10 mouse cellular contexts compared by ENCODE assay signal in genomic region chr10:106632171-106632935, GRCm38 (mm10).
DNase-seq lines count a peak whose midpoint lies in the region; ATAC-seq and TF ChIP-seq lines count a peak whose summit lies in the region.
"Had no signal": no experiment of that assay in that cellular context is flagged by ENCODE, and none has a peak within 500 bp of the region (broad histone marks: within the 10 kb centered on the region; RNA-seq: fewer than 3 reads in every experiment).

No protein-coding gene starts in this region.

- ATAC-seq in hindbrain, embryonic 15.5 days (ENCODE audit: low FRiP score, low read depth): peak; percentile 93
- ATAC-seq in limb, embryonic 13.5 days (ENCODE audit: low FRiP score, low read depth): peak; percentile 57; the same call in 1 of the 2 replicates
- ATAC-seq in stomach, embryonic 16.5 days (ENCODE audit: insufficient read depth, low FRiP score): no peak

- TF ChIP-seq POLR2A in cerebellum, adult 2 months (IDR thresholded peaks at IDR 0.05; ENCODE audit: borderline replicate concordance, insufficient read depth, low read length): no peak

- H3K4me1 ChIP-seq in cerebellum, adult 2 months (ENCODE audit: control insufficient read depth, insufficient read depth, low read length): peaks cover 2% of the 10 kb centered on the region; the same call in 1 of the 2 replicates
- H3K4me1 ChIP-seq in hindbrain, embryonic 15.5 days (replicated peaks): peaks cover 13% of the 10 kb centered on the region
- 0 out of 2 replicates have a peak, but pooled peaks cover 6% of the 10 kb centered on the region for H3K4me1 ChIP-seq in limb, embryonic 13.5 days
- no peaks in the 10 kb centered on the region; the same call in 1 of the 2 replicates for H3K4me1 ChIP-seq in stomach, embryonic 16.5 days (ENCODE audit: control insufficient read depth, insufficient read depth, low read length)

- WGBS in cerebellum, adult 2 months: 3% methylated on average over 18 of the region's 18 CpGs
- WGBS in hindbrain, embryonic 15.5 days: 26% methylated on average over 18 of the region's 18 CpGs
- WGBS in limb, embryonic 13.5 days: 28% methylated on average over 18 of the region's 18 CpGs
- 24% methylated on average over 18 of the region's 18 CpGs for WGBS in stomach, embryonic 16.5 days

- no peak; the same call in 1 of the 2 replicates for TF ChIP-seq CTCF in cerebellum, adult 2 months (IDR thresholded peaks at IDR 0.05; ENCODE audit: borderline replicate concordance, insufficient read depth, low read depth, low read length)

- peak; percentile 57 for DNase-seq in heart, adult 11 months
- DNase-seq in heart, postnatal 10 days: no peak
- peak; percentile 73 to 86 for DNase-seq in cerebellum, adult 2 months
- DNase-seq in gastrocnemius, adult 18-20 months (ENCODE audit: low spot score): no peak
- no peak for DNase-seq in urinary bladder, postnatal 4 days (ENCODE audit: low spot score in 2 of 2)

- peak overlapping the region; percentile 93 for H3K27ac ChIP-seq in cerebellum, adult 2 months (ENCODE audit: insufficient read depth, low read length)
- 0 out of 2 replicates have a peak overlapping the region, but pooled peaks have one; percentile 12 for H3K27ac ChIP-seq in hindbrain, embryonic 15.5 days (replicated peaks)
- H3K27ac ChIP-seq in limb, embryonic 13.5 days: no peak overlapping the region
- no peak overlapping the region for H3K27ac ChIP-seq in stomach, embryonic 16.5 days (ENCODE audit: low read length)

- H3K9me3 ChIP-seq in hindbrain, embryonic 15.5 days: no peaks in the 10 kb centered on the region
- no peaks in the 10 kb centered on the region for H3K9me3 ChIP-seq in limb, embryonic 13.5 days
- H3K9me3 ChIP-seq in stomach, embryonic 16.5 days (replicated peaks; ENCODE audit: control insufficient read depth, low read length): no peaks in the 10 kb centered on the region

- intact Hi-C loops in heart, postnatal 10 days (cut with DNase I): no loop called here

- H3K4me2 ChIP-seq in hindbrain, embryonic 15.5 days: peak overlapping the region; percentile 44
- peak overlapping the region; percentile 57 for H3K4me2 ChIP-seq in limb, embryonic 13.5 days (replicated peaks)
- H3K4me2 ChIP-seq in stomach, embryonic 16.5 days (ENCODE audit: low read depth, low read length): peak overlapping the region; percentile 58

- no peaks in the 10 kb centered on the region for H3K36me3 ChIP-seq in hindbrain, embryonic 15.5 days
- H3K36me3 ChIP-seq in limb, embryonic 13.5 days: no peaks in the 10 kb centered on the region
- no peaks in the 10 kb centered on the region for H3K36me3 ChIP-seq in stomach, embryonic 16.5 days (ENCODE audit: control insufficient read depth, insufficient read depth, low read length)

- no peak overlapping the region for H3K9ac ChIP-seq in hindbrain, embryonic 15.5 days
- H3K9ac ChIP-seq in limb, embryonic 13.5 days: no peak overlapping the region
- peak overlapping the region; percentile 48; the same call in 1 of the 2 replicates for H3K9ac ChIP-seq in stomach, embryonic 16.5 days (ENCODE audit: low read length)

- no peaks in the 10 kb centered on the region for H3K27me3 ChIP-seq in cerebellum, adult 2 months (ENCODE audit: control insufficient read depth, insufficient read depth, low read length)
- H3K27me3 ChIP-seq in hindbrain, embryonic 15.5 days: no peaks in the 10 kb centered on the region
- no peaks in the 10 kb centered on the region for H3K27me3 ChIP-seq in limb, embryonic 13.5 days
- H3K27me3 ChIP-seq in stomach, embryonic 16.5 days (ENCODE audit: control insufficient read depth, insufficient read depth, low read length): no peaks in the 10 kb centered on the region
- H3K27me3 ChIP-seq: CH12.LX had no signal

- H3K4me3 ChIP-seq in cerebellum, adult 2 months (replicated peaks; ENCODE audit: insufficient read depth, low read depth, low read length): peak overlapping the region; percentile 95
- H3K4me3 ChIP-seq in hindbrain, embryonic 15.5 days: peak overlapping the region; percentile 25
- peak overlapping the region; percentile 29 for H3K4me3 ChIP-seq in limb, embryonic 13.5 days
- peak overlapping the region; percentile 44 for H3K4me3 ChIP-seq in stomach, embryonic 16.5 days (replicated peaks; ENCODE audit: low read length)
- H3K4me3 ChIP-seq: erythroblast, embryonic 14.5 days had no signal

Comparison
In these comparisons a context has a peak if more than half of its experiments do, and no peak if none do; other contexts are left out.
1. DNase-seq: peak in heart, adult 11 months (single experiment) and cerebellum, adult 2 months (2 of 2); none in heart, postnatal 10 days (0 of 2), gastrocnemius, adult 18-20 months (single experiment) and urinary bladder, postnatal 4 days (0 of 2).
2. H3K27ac ChIP-seq: peak in cerebellum, adult 2 months (single experiment) and hindbrain, embryonic 15.5 days (single experiment); none in limb, embryonic 13.5 days (single experiment) and stomach, embryonic 16.5 days (single experiment).
3. H3K4me3 ChIP-seq: peak in every context shown above with its lines; median percentile 95 in cerebellum, adult 2 months; 44 in stomach, embryonic 16.5 days; 29 in limb, embryonic 13.5 days; 25 in hindbrain, embryonic 15.5 days.
4. Peak in every context shown above with its lines, with median percentiles within 50 percentile points of each other: H3K4me2 ChIP-seq.